Mouse (Mus musculus) heart, adult 8-10 months (tissue): ENCODE results near the gene Nmnat1. TPM values are rescaled to one million over a fixed set of nuclear protein-coding genes. Genes with fewer than 3 reads are reported as not detected.
"Not testable (repeated sequence)": the region's sequence is repeated elsewhere in the genome, so short reads cannot be mapped to it uniquely, and the experiment has no call there.

Experiments used
- DNase-seq: peaks from one replicate; pipeline ENCODE4 v3.0.0; 2022; ENCODE audit warnings: low spot score
- total RNA-seq, 4 experiments: library from RNA; stranded (reverse); gene quantifications; 2 replicates each; pipeline ENCODE4 v1.2.4; 2022

Nmnat1 gene
- total RNA-seq, 4 experiments from 2014 or later: 35.1 to 36.8 (median 36.0) TPM

DNA sequence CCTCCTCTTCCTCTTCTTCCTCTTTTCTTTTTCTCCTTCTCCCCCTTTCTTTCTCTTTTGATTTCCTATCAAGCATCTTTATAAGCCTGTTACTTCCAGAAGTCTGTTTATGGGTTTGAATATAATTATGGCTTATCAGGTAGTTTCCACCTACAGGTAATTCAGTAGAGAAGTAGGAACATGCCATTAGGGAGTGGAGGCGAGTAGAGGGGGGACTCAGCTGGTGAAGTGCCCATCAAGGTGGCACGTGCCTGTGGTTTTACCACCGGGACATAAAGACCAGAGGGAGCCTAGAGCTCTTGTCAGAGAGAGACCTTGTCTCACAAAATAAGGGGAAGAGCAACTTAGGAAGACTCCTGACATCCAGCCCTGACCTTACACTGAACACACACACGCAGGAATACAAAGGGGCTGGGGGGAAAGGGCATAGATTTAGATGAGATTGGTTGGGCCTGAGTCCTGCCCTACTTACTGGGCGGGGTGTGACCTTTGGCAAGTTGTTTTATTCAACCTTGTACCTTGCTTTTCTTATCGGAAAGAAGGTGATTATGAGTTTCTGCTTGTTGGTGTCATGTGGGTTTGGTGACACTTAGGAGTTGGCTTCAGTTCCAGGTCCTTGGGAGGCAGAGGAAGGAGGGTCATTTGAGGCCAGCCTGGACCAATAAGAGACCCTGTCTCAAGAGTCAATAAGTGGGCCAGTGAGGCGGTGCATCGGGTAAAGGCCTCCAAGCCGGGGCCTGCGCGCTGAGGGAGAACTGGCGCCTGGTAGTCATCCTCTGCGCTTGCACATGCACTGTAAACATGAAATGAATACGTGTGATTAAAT, 4.6 kb upstream of the Nmnat1 start:
- peak; percentile 40 for DNase-seq

DNA sequence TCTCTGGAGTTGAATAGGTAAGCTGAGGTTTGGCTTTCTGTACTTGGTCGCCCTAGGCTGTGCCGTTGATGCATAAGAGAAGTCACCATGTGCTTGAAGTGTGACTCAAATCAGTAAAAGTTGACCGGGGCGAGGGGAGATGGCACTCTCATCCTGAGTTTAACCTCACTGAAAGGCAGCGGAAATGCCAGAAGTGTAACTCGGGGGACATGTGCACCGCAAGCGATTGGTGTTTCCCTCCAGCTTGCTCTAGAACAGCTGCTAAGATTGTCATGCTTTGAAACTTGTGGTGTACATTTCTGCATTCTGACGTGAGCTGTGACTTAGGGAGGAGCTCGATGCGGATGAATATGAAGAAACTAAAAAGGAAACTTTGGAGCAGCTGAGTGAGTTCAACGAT, 2.7 kb upstream of the Nmnat1 start:
- DNase-seq: no peak

DNA sequence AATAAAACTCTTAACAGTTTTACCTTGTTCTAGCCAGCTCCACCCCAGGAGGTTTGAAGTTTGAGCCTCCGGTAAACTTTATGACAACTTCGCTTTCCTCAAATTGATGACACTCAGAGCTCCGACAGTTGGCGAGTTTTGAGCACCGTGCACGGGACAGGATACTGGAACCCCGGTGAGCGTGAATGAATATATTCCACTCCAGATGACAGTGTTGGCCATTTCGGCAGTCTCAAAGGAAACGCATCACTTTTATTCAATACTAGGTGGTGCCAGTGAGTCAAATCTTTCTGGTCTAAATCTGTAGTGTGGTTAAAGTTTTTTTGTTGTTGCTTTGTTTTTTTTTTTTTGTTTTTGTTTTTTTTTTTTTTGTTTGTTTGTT, 814 bp upstream of the Nmnat1 start:
- DNase-seq: peak; percentile 38

DNA sequence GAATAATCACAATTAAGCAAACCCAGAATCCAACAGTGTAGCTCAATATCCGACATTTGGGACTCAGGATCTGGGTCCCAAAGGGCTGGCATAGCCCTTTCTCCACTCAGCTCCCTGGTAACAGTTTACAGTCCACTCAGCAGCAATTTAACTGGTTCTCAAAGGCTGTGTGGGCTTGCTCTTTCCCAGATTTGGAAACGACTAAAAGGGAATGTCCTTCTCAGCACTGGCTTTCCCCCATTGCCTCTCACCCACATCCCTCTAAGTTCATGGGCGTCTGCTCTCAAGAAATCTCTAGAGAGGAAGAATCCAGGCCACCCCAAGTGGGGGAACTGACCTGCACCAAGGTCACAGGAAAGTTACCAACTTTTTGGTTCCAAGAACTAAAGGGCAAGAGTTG, 436 bp downstream of the Nmnat1 start:
- DNase-seq: peak; percentile 37

DNA sequence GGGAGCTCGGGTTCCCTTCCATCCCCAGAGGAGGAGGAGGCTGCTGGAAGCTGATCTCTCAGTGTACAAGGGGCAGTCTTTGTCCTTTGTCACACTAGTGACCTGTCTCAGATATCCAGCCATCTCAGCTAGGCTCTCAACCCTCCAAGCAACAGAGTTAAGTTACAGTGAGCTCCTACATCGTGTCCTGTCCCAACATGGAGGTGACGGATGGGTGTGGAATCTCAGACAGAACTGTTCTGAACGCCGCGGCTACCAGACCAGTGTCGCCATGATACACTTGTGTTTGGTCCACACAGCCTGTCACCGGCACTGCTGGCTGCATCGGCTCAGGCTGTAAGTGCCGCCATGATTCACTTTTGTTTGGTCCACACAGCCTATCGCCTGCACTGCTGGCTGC, 7.9 kb downstream of the Nmnat1 start, which contains the start of gene Tmem274:
Tmem274 (plus strand) TSS at position 301 of the 400 bp plus-strand sequence.
- no peak for DNase-seq

DNA sequence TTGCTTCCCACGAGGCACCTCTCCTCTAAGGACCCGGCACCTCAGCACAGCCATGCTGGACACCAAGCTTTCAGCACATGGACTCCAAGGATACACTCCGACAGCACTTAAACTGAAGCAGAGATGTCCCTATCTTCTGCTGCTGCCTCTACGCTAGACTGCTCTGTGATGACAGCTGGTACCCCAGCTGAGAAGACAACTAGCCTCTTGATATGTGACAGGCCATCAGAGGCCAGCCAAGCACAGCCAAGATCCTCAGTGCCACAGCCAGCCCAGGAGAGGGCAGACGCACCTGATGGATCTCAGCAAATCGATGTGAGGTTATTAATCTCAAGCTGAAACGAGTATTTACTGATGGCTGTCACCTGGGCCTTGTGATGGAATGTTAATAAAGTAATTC, 9.9 kb downstream of the Nmnat1 start:
- DNase-seq: no peak

DNA sequence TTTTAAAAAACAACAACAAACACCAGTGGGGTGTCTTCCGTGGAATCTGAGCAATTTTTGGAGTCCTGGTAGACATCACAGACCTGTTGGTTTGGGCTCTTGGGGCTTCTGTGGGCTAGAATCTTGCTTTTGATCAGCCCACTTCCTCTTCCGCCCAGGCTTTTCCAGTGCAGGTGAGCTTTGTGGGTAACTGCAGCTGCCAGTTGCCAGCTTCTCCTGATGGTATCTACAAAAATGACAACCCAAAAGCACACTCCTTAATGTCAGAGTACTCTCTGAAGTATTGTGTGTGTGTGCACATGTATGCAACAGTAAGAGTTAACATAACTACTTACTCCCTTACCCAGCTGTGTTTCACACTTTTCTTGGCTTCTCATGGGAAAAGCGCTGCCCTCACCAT, 15.4 kb downstream of the Nmnat1 start:
- no peak for DNase-seq

DNA sequence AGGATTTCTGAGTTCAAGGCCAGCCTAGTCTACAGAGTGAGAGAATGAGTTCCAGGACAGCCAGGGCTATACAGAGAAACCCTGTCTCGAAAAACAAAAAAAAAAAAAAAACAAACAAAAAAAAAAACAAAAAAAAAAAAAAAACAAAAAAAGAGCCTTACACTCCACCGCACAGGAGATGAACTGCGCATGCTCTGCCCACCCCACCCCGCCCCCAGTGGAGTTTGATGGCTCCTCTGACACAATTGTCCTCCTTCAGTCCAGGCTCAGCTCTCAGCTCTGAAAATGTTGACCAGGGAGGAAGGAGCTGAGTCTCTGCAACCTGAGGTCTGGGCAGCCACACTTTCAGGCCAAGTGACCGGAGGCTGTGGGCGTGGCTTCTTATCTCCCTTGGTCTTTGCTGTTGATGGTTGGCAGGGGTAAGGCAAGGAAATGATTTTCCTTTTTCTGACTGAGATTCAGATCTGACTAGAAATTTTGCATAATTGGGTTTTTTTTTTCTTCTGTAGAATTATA, 21.5 kb downstream of the Nmnat1 start:
- DNase-seq: no peak

DNA sequence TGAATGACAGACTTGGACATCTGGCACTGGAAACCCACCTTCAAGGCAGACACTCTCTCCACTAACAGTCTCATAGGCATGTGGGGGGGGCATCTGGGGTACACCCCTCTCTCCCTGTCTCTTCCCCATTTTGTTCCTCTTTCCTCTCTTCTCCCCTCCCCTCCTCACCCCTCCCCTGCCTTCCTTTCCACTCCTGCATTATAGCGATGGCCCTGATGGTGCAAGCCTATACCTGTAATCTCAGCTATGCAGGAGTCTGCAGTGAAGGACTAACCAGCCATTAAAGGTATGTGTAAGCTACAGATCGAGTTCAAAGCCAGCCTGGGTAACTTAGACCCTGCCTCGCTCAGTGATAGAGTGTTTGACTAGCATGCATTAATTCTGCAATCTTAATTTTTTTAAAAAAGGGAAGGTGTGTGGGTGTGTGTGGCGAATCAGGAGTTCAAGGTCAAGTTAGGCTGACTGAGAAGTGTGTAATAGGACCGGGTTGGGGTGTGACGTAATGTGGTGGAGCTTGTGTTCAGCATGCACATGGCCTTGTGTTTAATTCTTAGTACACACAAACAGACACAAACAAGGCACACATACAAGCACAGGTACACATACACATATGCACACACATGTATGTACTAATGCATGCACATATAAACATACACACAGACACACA, 22.6 kb downstream of the Nmnat1 start:
- DNase-seq: no peak

DNA sequence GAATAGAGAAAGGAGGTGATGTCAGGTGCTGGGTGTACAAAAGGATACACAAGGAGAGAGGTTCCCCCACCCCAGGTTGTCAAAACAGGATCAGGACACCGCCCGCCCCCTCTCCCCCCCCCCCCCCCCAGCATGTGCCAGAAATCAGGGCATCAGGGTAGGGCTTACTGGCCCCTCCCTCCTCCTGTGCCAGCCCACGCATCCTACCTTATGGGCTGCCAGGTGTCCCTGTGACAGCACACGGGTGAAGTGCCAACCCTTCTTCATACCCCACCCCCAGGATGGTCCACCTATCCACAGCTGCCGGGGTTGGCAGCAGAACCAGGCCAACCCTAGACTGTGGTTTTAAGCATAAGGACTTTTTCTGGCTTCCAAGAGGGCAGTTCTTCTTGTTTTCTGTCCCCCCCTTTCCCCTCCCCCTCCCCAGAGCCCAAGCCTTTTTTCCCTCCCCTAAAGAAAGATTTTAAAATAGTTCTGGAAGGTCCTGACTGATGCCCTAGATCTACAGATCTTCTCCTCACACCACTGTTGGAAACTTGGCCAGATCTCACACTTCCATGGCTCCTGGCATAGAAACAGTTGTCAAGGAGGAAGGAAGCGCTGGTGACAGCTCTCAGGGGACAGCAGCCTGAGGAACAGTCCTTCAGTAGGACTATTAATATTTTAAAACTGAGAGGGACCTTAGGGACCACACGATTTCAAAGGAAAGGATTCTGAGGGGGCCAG, 23.3 kb downstream of the Nmnat1 start:
- peak; percentile 33 for DNase-seq

DNA sequence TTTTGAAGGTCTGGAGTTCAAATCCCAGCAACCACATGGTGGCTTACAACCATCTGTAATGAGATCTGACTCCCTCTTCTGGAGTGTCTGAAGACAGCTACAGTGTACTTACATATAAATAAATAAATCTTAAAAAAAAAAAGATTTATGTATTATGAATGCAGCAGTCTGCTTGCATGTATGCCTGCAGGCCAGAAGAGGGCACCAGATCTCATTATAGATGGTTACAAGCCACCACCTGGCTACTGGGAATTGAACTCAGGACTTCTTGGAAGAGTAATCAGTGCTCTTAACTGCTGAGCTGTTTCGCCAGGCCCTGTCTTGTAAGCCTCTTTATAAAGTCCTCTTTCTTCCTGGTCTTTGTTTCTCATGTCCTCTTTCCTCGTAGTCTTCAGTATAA, 24.5 kb downstream of the Nmnat1 start:
- not testable (repeated sequence) for DNase-seq

DNA sequence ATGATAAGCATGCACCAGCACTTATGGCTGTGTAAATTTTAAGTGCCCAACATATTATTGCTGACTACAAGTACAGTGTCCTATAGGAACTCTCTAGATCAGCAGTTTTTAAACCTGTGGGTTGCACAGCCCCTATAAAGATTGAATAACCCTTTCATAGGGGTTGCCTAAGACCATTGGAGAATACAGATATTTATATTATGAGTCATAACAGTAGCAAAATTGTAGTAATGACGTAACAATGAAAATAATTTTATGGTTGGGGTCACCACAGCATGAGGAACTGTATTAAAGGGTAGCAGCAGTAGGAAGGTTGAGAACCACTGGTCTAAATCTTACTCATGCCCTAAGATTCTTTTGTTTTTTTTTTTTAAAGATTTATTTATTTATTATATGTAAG, 25.6 kb downstream of the Nmnat1 start:
- DNase-seq: no peak

DNA sequence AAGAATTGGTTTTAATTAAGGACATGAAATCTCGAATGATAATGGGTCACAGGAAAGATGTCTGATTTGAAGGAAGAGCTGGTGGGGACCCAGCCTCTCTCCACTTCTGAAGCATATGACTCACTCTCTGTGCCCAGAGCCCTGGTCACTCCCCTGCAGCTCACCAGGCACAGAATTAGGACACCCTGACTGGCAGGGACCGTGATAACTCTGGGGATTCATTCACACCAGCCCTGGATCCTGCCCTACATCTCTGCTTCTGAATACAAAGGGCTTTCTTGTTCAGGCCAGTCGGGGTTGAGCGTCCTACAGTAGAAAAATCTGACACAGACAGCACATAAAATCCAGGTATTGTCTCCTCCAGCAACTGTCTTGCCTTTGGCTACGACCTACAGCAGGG, 26.5 kb downstream of the Nmnat1 start:
- no peak for DNase-seq

DNA sequence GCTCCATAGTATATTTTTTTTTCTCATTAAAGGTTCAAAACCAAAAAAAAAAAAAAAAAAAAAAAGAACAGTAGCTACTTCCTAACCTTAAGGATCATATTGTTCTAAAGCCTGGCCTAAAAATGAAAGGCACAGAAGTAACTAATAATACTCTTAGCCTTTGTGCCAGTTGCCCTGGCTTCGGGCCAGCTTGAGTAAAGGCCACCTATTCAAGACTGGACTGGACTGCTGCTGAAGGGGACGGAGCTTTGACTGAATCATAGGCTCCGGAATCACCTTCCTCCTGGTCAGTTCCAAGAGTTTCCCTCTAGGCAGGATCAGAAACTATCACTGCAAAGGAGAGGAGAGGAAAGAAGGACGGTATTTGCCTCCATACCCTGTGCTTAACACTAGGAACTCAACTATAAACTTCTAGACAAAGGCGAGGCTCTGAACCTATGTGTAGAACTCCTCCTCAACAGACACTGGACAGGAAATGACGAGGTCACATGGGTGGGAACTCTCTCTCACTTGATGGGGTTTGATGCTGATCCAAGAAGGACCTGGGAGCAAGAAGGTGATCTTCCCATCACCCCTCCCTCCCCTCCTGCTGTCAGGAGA, 27.1 kb downstream of the Nmnat1 start:
- DNase-seq: peak; percentile 78

DNA sequence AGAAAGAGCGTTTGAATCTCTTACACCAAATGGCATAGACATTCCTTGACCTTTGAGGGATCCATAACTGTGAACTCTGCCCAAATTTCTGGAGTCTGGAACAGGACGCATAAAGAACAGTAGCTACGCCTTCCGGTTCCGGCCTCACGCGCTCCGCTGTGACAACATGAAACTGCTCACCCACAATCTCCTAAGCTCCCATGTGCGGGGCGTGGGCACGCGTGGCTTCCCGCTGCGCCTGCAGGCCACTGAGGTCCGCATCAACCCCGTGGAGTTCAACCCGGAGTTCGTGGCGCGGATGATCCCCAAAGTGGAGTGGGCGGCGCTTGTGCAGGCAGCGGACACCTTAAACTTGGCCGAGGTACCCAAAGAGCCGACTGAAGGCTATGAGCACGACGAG, 27.8 kb downstream of the Nmnat1 start:
- not testable (repeated sequence) for DNase-seq

DNA sequence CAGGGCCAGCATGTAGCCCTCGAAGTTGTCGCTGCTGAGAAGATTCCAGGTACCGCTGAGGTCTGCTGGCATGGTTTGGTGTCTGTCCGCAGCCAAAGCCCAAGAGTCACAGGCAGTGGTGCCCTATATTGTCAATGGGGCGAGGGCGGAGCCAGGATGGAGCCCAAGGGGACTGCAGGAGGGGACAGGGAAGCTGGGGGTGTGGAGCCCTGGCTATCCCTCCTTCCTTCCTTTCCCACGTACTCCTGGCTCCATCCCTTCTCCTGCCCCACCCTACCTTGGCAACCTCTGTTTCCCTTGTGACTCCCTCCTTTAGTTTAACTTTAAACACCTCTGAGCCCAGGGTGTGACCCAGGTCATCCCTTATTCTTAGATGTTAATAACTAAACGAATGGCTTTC, 30.1 kb downstream of the Nmnat1 start, which contains the start of gene Rbp7:
Rbp7 (minus strand) TSS at position 100 of the 400 bp plus-strand sequence.
- DNase-seq: peak; percentile 58

DNA sequence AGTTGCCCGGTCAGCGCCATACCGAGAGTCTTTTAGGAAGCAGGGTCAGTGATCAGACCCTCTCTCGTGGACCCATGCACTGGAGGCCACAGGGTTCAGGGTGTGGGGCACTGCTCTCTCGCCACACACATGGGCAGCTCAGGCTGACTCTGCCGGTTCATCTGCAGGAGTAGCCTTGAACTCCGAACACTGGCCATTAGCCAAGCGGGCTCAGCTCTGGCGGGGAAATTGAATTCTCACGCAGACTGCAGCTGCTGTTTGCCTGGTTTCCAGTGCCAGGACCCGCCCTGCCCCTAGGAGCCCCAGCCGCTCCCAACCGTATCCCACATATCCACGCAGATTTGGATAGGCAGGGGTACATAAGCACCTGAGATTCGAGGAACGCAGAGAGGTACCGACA, 30.7 kb downstream of the Nmnat1 start:
- no peak for DNase-seq

DNA sequence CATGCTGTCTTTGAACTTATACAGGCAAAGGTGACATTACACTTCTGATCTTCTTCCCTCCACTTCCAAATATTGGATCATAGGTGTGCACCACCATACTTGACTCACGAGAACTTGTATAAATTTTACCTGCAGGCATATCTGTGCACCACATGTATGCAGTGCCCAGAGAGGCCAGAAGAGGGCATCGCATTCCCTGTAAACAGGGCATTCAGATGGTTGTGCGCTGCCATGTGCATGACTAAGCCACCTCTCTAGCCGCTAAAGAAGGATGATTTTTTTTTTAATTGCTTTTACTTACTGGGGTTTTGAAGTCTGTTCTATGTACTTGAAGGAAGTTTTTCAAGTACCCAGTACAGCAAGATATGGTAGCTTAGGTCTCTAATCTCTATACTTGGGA, 31.3 kb downstream of the Nmnat1 start:
- DNase-seq: peak; percentile 37

DNA sequence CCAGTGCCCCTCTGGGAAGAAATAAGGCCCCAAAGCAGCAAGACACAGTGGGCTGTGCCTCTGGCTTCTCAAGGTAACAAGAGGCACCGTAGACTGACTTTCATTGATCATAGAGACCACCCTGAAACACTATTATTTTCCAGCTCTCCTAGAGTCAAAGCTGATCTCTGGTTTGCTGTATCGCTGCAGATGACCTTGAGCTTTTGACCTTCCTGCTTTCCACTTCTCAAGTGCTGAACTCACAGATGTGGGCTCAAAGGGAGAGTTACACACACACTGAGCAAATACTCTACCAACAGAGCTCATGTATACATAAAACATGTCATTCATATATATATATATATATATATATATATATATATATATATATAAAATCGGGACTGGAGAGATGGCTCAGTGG, 34.4 kb downstream of the Nmnat1 start:
- no peak for DNase-seq

DNA sequence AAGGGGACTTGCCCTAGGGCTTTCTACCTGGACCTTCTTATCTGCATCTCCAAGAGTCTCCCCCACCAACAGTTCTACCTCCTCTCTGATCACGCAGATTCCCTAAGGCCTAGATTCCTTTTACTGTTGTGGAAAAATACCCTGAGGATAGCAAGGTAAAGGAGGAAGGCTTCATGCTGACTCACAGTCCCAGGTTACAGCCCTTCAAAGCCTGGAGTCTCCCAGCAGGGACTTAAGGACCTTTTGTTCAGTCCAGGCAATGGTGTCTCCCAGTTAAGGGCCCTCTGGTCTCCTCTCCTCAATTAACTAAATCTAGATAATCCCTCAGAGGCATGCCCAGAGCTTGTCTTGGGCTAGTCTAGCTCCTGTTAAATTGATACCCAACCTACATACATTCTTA, 38.7 kb downstream of the Nmnat1 start:
- no peak for DNase-seq

DNA sequence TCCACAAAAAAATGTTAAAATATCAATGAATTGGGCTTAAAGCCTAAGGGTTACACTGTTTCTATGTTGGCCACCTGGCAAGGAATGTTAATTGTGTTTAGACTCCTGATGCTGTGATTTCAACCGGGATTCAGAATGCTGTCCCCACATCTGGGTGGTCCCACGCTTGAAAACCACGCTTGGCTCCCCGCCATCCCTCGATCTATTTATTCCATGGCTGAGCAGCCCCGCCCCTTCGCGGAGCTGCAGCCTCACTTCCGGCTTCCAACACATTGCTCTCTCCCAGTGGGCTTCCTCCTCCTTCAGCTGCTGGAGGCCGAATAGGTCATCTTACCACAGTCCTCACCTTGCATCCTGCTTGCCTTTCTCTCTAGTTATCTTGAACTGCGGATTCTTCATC, 39.1 kb downstream of the Nmnat1 start:
- peak; percentile 37 for DNase-seq
